Mouse (Mus musculus) 3T3-L1 (cell line): Measurements from ENCODE around the gene Metrn.

ENCODE experiments used
- DNase-seq: peaks from one replicate; pipeline ENCODE4 v3.0.0-alpha.2; 2015; ENCODE audit warnings: low read depth, low spot score

The Metrn gene

GRCm38 (mm10) chr17:25796951-25797369, at the start of gene Metrn:
Gene Metrn (minus strand): TSS chr17:25797136.
- peak; percentile 87 for DNase-seq

GRCm38 (mm10) chr17:25844396-25844901, 47.5 kb upstream of the Metrn start, which contains the start of gene Rhot2:
Gene Rhot2 (minus strand): TSS chr17:25844851.
- DNase-seq: peak; percentile 98

GRCm38 (mm10) chr17:25843636-25844395, 46.9 kb upstream of the Metrn start:
- no peak for DNase-seq

- DNase-seq: no peak
Observed at GRCm38 (mm10) chr17:25843122-25843521, 46.2 kb upstream of the Metrn start.

GRCm38 (mm10) chr17:25842509-25842908, 45.6 kb upstream of the Metrn start:
- DNase-seq: no peak

- DNase-seq: no peak
Observed at GRCm38 (mm10) chr17:25841117-25841880, 44.4 kb upstream of the Metrn start, which contains the start of gene Gm20683. Gene Gm20683 (minus strand): TSS chr17:25841763.

GRCm38 (mm10) chr17:25840519-25840918, 43.6 kb upstream of the Metrn start:
- DNase-seq: no peak

- DNase-seq: no peak
Observed at GRCm38 (mm10) chr17:25839455-25840235, 42.7 kb upstream of the Metrn start.

- DNase-seq: no peak
Observed at GRCm38 (mm10) chr17:25838904-25839303, 42.0 kb upstream of the Metrn start.

- no peak for DNase-seq
Observed at GRCm38 (mm10) chr17:25837533-25837932, 40.6 kb upstream of the Metrn start.

- DNase-seq: no peak
Observed at GRCm38 (mm10) chr17:25837076-25837410, 40.1 kb upstream of the Metrn start, which contains the start of gene Rhbdl1. Gene Rhbdl1 (minus strand): TSS chr17:25837295.

GRCm38 (mm10) chr17:25836397-25837075, 39.6 kb upstream of the Metrn start:
- DNase-seq: no peak

- DNase-seq: no peak
Observed at GRCm38 (mm10) chr17:25835816-25836215, 38.9 kb upstream of the Metrn start.

GRCm38 (mm10) chr17:25835301-25835700, 38.4 kb upstream of the Metrn start:
- DNase-seq: no peak

GRCm38 (mm10) chr17:25834595-25835222, 37.8 kb upstream of the Metrn start:
- DNase-seq: no peak

GRCm38 (mm10) chr17:25833961-25834594, 37.1 kb upstream of the Metrn start:
- DNase-seq: peak; percentile 37

GRCm38 (mm10) chr17:25833291-25833663, 36.3 kb upstream of the Metrn start, which contains the start of gene Stub1:
Gene Stub1 (minus strand): TSS chr17:25833404.
- peak; percentile 97 for DNase-seq

GRCm38 (mm10) chr17:25832436-25833290, 35.7 kb upstream of the Metrn start:
- DNase-seq: peak; percentile 100
